Mouse (Mus musculus) ovary, postnatal 36 days (tissue): ENCODE results near the gene Sgta.

Source experiments
- DNase-seq: peaks from one replicate; pipeline ENCODE4 v3.0.0; 2022; ENCODE audit warnings: low spot score, mixed read lengths

Sgta gene

GRCm38 (mm10) chr10:81019687-81020086 lies 40.3 kb downstream of the Sgta start:
- no peak for DNase-seq

- no peak for DNase-seq
These were observed 41.7 kb downstream of the Sgta start for GRCm38 (mm10) chr10:81018326-81018725.

- DNase-seq = peak; percentile 63
These were observed 43.3 kb downstream of the Sgta start for GRCm38 (mm10) chr10:81016645-81017044.

GRCm38 (mm10) chr10:81015666-81016065 lies 44.3 kb downstream of the Sgta start:
- no peak for DNase-seq

GRCm38 (mm10) chr10:81014393-81015384 lies 45.3 kb downstream of the Sgta start, which contains the start of gene Gng7:
TSS of gene Gng7 (minus strand) at chr10:81014945.
- peak; percentile 94 for DNase-seq

GRCm38 (mm10) chr10:81010851-81011250 lies 49.1 kb downstream of the Sgta start:
- no peak for DNase-seq

- DNase-seq = no peak
These were observed 52.7 kb downstream of the Sgta start for GRCm38 (mm10) chr10:81007240-81007639.

GRCm38 (mm10) chr10:81006005-81006677 lies 53.8 kb downstream of the Sgta start:
- no peak for DNase-seq

- no peak for DNase-seq
These were observed 58.8 kb downstream of the Sgta start for GRCm38 (mm10) chr10:81001161-81001560.

GRCm38 (mm10) chr10:81000197-81001062 lies 59.6 kb downstream of the Sgta start:
- DNase-seq = no peak

- peak; percentile 82 for DNase-seq
These were observed 60.4 kb downstream of the Sgta start for GRCm38 (mm10) chr10:80999362-81000196.

GRCm38 (mm10) chr10:80998778-80999177 lies 61.2 kb downstream of the Sgta start:
- DNase-seq = peak; percentile 41

GRCm38 (mm10) chr10:80998021-80998420 lies 62.0 kb downstream of the Sgta start:
- DNase-seq = no peak

- no peak for DNase-seq
These were observed 62.6 kb downstream of the Sgta start for GRCm38 (mm10) chr10:80997332-80997731.

- no peak for DNase-seq
These were observed 63.5 kb downstream of the Sgta start for GRCm38 (mm10) chr10:80996501-80996900.

GRCm38 (mm10) chr10:80995091-80995632 lies 64.8 kb downstream of the Sgta start:
- peak; percentile 77 for DNase-seq

GRCm38 (mm10) chr10:80994621-80995020 lies 65.4 kb downstream of the Sgta start:
- DNase-seq = no peak
